11 mouse cellular contexts compared by ENCODE assay signal in genomic region chr17:30653010-30653409, GRCm38 (mm10). TPM values are rescaled to one million over a fixed set of nuclear protein-coding genes. Genes with fewer than 3 reads are reported as not detected.
DNase-seq lines count a peak whose midpoint lies in the region; TF ChIP-seq lines count a peak whose summit lies in the region.
"Had no signal": no experiment of that assay in that cellular context is flagged by ENCODE, and none has a peak within 500 bp of the region (broad histone marks: within the 10 kb centered on the region; RNA-seq: fewer than 3 reads in every experiment).

No protein-coding gene starts in this region.

- H3K27ac ChIP-seq in left cerebral cortex, adult 2 months = no peak overlapping the region
- H3K27ac ChIP-seq in bone marrow, adult 2 months (ENCODE audit: control insufficient read depth, insufficient read depth, low read depth, low read length, poor library complexity) = no peak overlapping the region
- H3K27ac ChIP-seq: limb, embryonic 12.5 days had no signal

- H3K4me1 ChIP-seq in bone marrow, adult 2 months (ENCODE audit: control insufficient read depth, insufficient read depth, low read length) = no peaks in the 10 kb centered on the region

- peak; percentile 39 for TF ChIP-seq CTCF in left cerebral cortex, adult 2 months (IDR thresholded peaks at IDR 0.05)
- peak; percentile 41 for TF ChIP-seq CTCF in bone marrow, adult 2 months (IDR thresholded peaks at IDR 0.05; ENCODE audit: control insufficient read depth, insufficient read depth, low read length)

- 92% methylated on average over 6 of the region's 6 CpGs for WGBS in bone marrow, adult 2 months

- no peak for TF ChIP-seq POLR2A in bone marrow, adult 2 months (IDR thresholded peaks at IDR 0.05; ENCODE audit: borderline replicate concordance, control insufficient read depth, low read depth, low read length)

- no peak for DNase-seq in left cerebral cortex, adult 2 months (ENCODE audit: extremely low spot score in 1 of 2, low spot score in 2 of 2)
- DNase-seq in left cerebral cortex, adult 11 months (ENCODE audit: low spot score) = no peak
- DNase-seq in 3T3-L1 (ENCODE audit: low read depth, low spot score) = peak; percentile 22
- peak; percentile 63 to 68 for DNase-seq in B cell, adult 2 months
- DNase-seq in frontal cortex, postnatal 36 days (ENCODE audit: low spot score in 2 of 2) = no peak
- no peak for DNase-seq in layer of hippocampus, adult 18-20 months (ENCODE audit: low spot score in 2 of 2)
- DNase-seq: adrenal gland, postnatal 25 days; kidney, adult 11 months; midbrain, embryonic 14.5 days had no signal

- intact Hi-C loops in left cerebral cortex, adult 2 months (cut with DNase I) = no loop called here

- H3K4me3 ChIP-seq in left cerebral cortex, adult 2 months = no peak overlapping the region
- no peak overlapping the region for H3K4me3 ChIP-seq in bone marrow, adult 2 months (replicated peaks; ENCODE audit: control insufficient read depth, low read depth, low read length)
- H3K4me3 ChIP-seq: limb, embryonic 12.5 days had no signal

RNA-seq across cellular contexts. Expression of gene Glo1, which starts 26.3 kb away (rescaled TPM):
- total RNA-seq in left cerebral cortex, adult 2 months (2021) = 100 to 1,000 TPM; 137 to 143 TPM
- 65.2 and 80.9 TPM in 2 replicates for polyA plus RNA-seq in bone marrow, adult 2 months (2011; ENCODE audit: insufficient read depth, insufficient read length, low replicate concordance, missing spikeins)
- 100 to 1,000 TPM; 199 to 206 TPM for total RNA-seq in layer of hippocampus, adult 18-20 months (2021)

RNA-seq across cellular contexts. Expression of gene Dnah8, which starts 28.9 kb away (rescaled TPM):
- total RNA-seq in left cerebral cortex, adult 2 months (2021) = under 1 TPM; 0.35 to 0.97 TPM
- 9.6 and 24.6 TPM in 2 replicates for polyA plus RNA-seq in bone marrow, adult 2 months (2011; ENCODE audit: insufficient read depth, insufficient read length, low replicate concordance, missing spikeins)
- total RNA-seq in layer of hippocampus, adult 18-20 months (2021) = 1 to 10 TPM; 1.7 to 3.1 TPM

Comparison
In these comparisons a context has a peak if more than half of its experiments do, and no peak if none do; other contexts are left out.
1. DNase-seq: peak in 3T3-L1 (single experiment) and B cell, adult 2 months (2 of 2); none in left cerebral cortex, adult 2 months (0 of 2), left cerebral cortex, adult 11 months (single experiment), frontal cortex, postnatal 36 days (0 of 2) and layer of hippocampus, adult 18-20 months (0 of 2).